Mouse (Mus musculus) G1E (cell line): Measurements from ENCODE around the gene Clk2. TPM values are rescaled to one million over a fixed set of nuclear protein-coding genes. Genes with fewer than 3 reads are reported as not detected.
A peak's percentile ranks its signal among the peaks of the same experiment; 100 is the strongest.

Experiments
- ATAC-seq: 2 replicates; pipeline ENCODE4 v1.8.0; 2016; ENCODE audit warnings: mild to moderate bottlenecking; ENCODE audit not compliant: insufficient number of reproducible peaks, poor library complexity, low FRiP score, severe bottlenecking; ENCODE audit errors: extremely low read depth
- DNase-seq: peaks from one replicate; pipeline ENCODE4 v3.0.0; 2012; ENCODE audit warnings: low spot score
- H3K27me3 ChIP-seq: 2 replicates; pipeline ENCODE4 v1.6.1; 2012; ENCODE audit warnings: mild to moderate bottlenecking, low read length, inconsistent platforms; ENCODE audit not compliant: insufficient read depth
- H3K36me3 ChIP-seq: replicated peaks from 2 replicates; pipeline ENCODE3; 2012; ENCODE audit warnings: mild to moderate bottlenecking, inconsistent platforms
- H3K4me1 ChIP-seq: 2 replicates; pipeline ENCODE4 v1.6.1; 2012; ENCODE audit warnings: low read depth, low read length, inconsistent platforms, mixed read lengths; ENCODE audit not compliant: insufficient read depth
- H3K4me3 ChIP-seq: 2 replicates; pipeline ENCODE4 v1.5.1; 2012; ENCODE audit warnings: low read depth, mild to moderate bottlenecking, inconsistent platforms, low read length, moderate library complexity, mixed read lengths
- H3K9me3 ChIP-seq: replicated peaks from 2 replicates; pipeline ENCODE4 v1.6.1; 2012; ENCODE audit warnings: inconsistent platforms
- CTCF ChIP-seq: IDR thresholded peaks from 2 replicates; pipeline ENCODE4 v1.5.1; 2012; ENCODE audit warnings: low read depth, low read length, inconsistent platforms, mixed read lengths
- GATA1 ChIP-seq: IDR thresholded peaks from 2 replicates; pipeline ENCODE4 v1.6.1; 2012; ENCODE audit warnings: borderline replicate concordance, low read length, inconsistent platforms, mixed read lengths
- GATA2 ChIP-seq: IDR thresholded peaks from 2 replicates; pipeline ENCODE4 v1.6.1; 2012; ENCODE audit warnings: low read depth, low read length, inconsistent platforms, borderline replicate concordance
- POLR2AphosphoS5 ChIP-seq: IDR thresholded peaks from 2 replicates; pipeline ENCODE4 v1.6.1; 2012; ENCODE audit warnings: low read depth, low read length, inconsistent platforms; ENCODE audit not compliant: insufficient replicate concordance
- TAL1 ChIP-seq: conservative IDR thresholded peaks from 2 replicates; pipeline ENCODE4 v1.6.1; 2012; ENCODE audit warnings: low read depth, low read length, inconsistent platforms, mixed read lengths
- polyA plus RNA-seq: library from polyadenylated mRNA; stranded (reverse); fragments of >175 nt; gene quantifications from 2 replicates; pipeline ENCODE4 v1.2.3, GENCODE M21; 2012
- total RNA-seq, 2 experiments: library from RNA; stranded (forward) in 1 of 2; stranded (reverse) in 1 of 2; fragments of 200-1000 nt in 1 of 2; fragments of >200 nt in 1 of 2; fragmentation: Nextera tagmentation in 1 of 2; gene quantifications; 2 replicates each; pipeline ENCODE4 v1.2.3; 2014 to 2017

Clk2 gene
- total and polyA plus RNA-seq, 3 experiments, result 72.3 to 131 (median 78.9) TPM

- TF ChIP-seq GATA2 (no peak), POLR2AphosphoS5 (no peak), CTCF (no peak), TAL1 (no peak), GATA1 (no peak)
- Histone ChIP-seq H3K4me1 (peaks cover 60% of the 10 kb centered on the region), H3K9me3 (no peaks in the 10 kb centered on the region), H3K36me3 (peaks cover 91% of the 10 kb centered on the region), H3K4me3 (peak within 1 kb of the TSS; percentile 47; the same call in 1 of the 2 replicates), H3K27me3 (no peaks in the 10 kb centered on the region)
- ATAC-seq (peak; percentile 41; the same call in 1 of the 2 replicates), DNase-seq (no peak)
Observed at GRCm38 (mm10) chr3:89183058-89183958, 18.7 kb downstream of the Clk2 start, which contains the start of gene Fam189b. TSS of gene Fam189b (plus strand) at chr3:89183143.

- Histone ChIP-seq H3K4me1 (peaks cover 54% of the 10 kb centered on the region), H3K36me3 (peaks cover 92% of the 10 kb centered on the region), H3K9me3 (no peaks in the 10 kb centered on the region), H3K4me3 (no peak overlapping the region), H3K27me3 (no peaks in the 10 kb centered on the region; the same call in 1 of the 2 replicates)
- ATAC-seq (no peak), DNase-seq (no peak)
- TF ChIP-seq POLR2AphosphoS5 (no peak), GATA1 (no peak), CTCF (no peak), GATA2 (no peak), TAL1 (no peak)
Observed at GRCm38 (mm10) chr3:89183959-89184315, 19.3 kb downstream of the Clk2 start.

- Histone ChIP-seq H3K4me1 (peaks cover 29% of the 10 kb centered on the region), H3K4me3 (no peak overlapping the region), H3K27me3 (no peaks in the 10 kb centered on the region; the same call in 1 of the 2 replicates), H3K36me3 (peaks cover 60% of the 10 kb centered on the region), H3K9me3 (no peaks in the 10 kb centered on the region)
- ATAC-seq, result no peak
- no peak for DNase-seq
- TF ChIP-seq CTCF (no peak), POLR2AphosphoS5 (no peak), GATA2 (no peak), GATA1 (no peak), TAL1 (no peak)
Observed at GRCm38 (mm10) chr3:89187197-89187596, 22.6 kb downstream of the Clk2 start.

- H3K27me3 ChIP-seq, result no peaks in the 10 kb centered on the region; the same call in 1 of the 2 replicates
- TF ChIP-seq CTCF (no peak), TAL1 (no peak), GATA2 (no peak), GATA1 (no peak), POLR2AphosphoS5 (no peak)
- peaks cover 53% of the 10 kb centered on the region for H3K36me3 ChIP-seq
- no peaks in the 10 kb centered on the region for H3K9me3 ChIP-seq
- DNase-seq (no peak), ATAC-seq (no peak)
- no peak overlapping the region for H3K4me3 ChIP-seq
- H3K4me1 ChIP-seq, result peaks cover 22% of the 10 kb centered on the region
Observed at GRCm38 (mm10) chr3:89187690-89188477, 23.3 kb downstream of the Clk2 start.

- no peak for DNase-seq
- Histone ChIP-seq H3K9me3 (no peaks in the 10 kb centered on the region), H3K4me1 (peaks cover 16% of the 10 kb centered on the region), H3K36me3 (peaks cover 47% of the 10 kb centered on the region), H3K27me3 (no peaks in the 10 kb centered on the region; the same call in 1 of the 2 replicates), H3K4me3 (no peak overlapping the region)
- no peak for ATAC-seq
- TF ChIP-seq CTCF (no peak), POLR2AphosphoS5 (no peak), GATA2 (no peak), GATA1 (no peak), TAL1 (no peak)
Observed at GRCm38 (mm10) chr3:89188478-89188875, 23.9 kb downstream of the Clk2 start.

- TF ChIP-seq GATA1 (no peak), CTCF (no peak), POLR2AphosphoS5 (no peak), TAL1 (no peak), GATA2 (no peak)
- no peak overlapping the region for H3K4me3 ChIP-seq
- no peak for ATAC-seq
- peaks cover 30% of the 10 kb centered on the region for H3K36me3 ChIP-seq
- no peaks in the 10 kb centered on the region; the same call in 1 of the 2 replicates for H3K27me3 ChIP-seq
- H3K9me3 ChIP-seq, result no peaks in the 10 kb centered on the region
- no peak for DNase-seq
- H3K4me1 ChIP-seq, result peaks cover 18% of the 10 kb centered on the region
Observed at GRCm38 (mm10) chr3:89190436-89190835, 25.8 kb downstream of the Clk2 start.
